Mouse (Mus musculus) heart, embryonic 10.5 days (tissue): ENCODE data around the gene Tmem35b. TPM values are rescaled to one million over a fixed set of nuclear protein-coding genes. Genes with fewer than 3 reads are reported as not detected.
"Not testable (repeated sequence)": the region's sequence is repeated elsewhere in the genome, so short reads cannot be mapped to it uniquely, and the experiment has no call there.

ENCODE experiments used
- DNase-seq: peaks from one replicate; pipeline ENCODE4 v3.0.0-alpha.2; 2017; ENCODE audit warnings: low spot score
- H3K27ac ChIP-seq: fragments of 300-500 bp; sonication (generic); 2 replicates; pipeline ENCODE4 v1.5.1; 2016; ENCODE audit warnings: mild to moderate bottlenecking
- H3K27me3 ChIP-seq: fragments of 300-500 bp; sonication (generic); 2 replicates; pipeline ENCODE4 v1.6.1; 2016; ENCODE audit warnings: mild to moderate bottlenecking; ENCODE audit not compliant: poor library complexity, insufficient read depth, severe bottlenecking
- H3K36me3 ChIP-seq: fragments of 300-500 bp; sonication (generic); 2 replicates; pipeline ENCODE4 v1.6.1; 2016; ENCODE audit warnings: mild to moderate bottlenecking, moderate library complexity
- H3K4me1 ChIP-seq: fragments of 300-500 bp; sonication (generic); 2 replicates; pipeline ENCODE4 v1.6.1; 2016; ENCODE audit warnings: mild to moderate bottlenecking
- H3K4me3 ChIP-seq: fragments of 300-500 bp; sonication (generic); 2 replicates; pipeline ENCODE4 v1.5.1; 2016; ENCODE audit warnings: mild to moderate bottlenecking, moderate library complexity
- H3K9me3 ChIP-seq: fragments of 300-500 bp; sonication (generic); 2 replicates; pipeline ENCODE4 v1.6.1; 2016; ENCODE audit warnings: mild to moderate bottlenecking, moderate library complexity
- WGBS: fragments of 180-500 bp; shearing (Covaris S2); methylation state at CpG from one replicate; pipeline ENCODE4 v1.1.7; 2016; 5-methylcytosine and 5-hydroxymethylcytosine counted together
- polyA plus RNA-seq: library from polyadenylated mRNA; unstranded; fragments of >200 nt; fragmentation: Nextera tagmentation; extraction: Ambion mirVana; gene quantifications from 2 replicates; pipeline ENCODE4 v1.2.1, GENCODE M21; 2016

Gene Tmem35b
- polyA plus RNA-seq = 16.4 and 16.5 TPM in 2 replicates

GRCm38 (mm10) chr4:127123391-127123790, at the start of gene Tmem35b:
Gene Tmem35b (plus strand): TSS chr4:127123691.
- no peak for DNase-seq
- H3K4me1 ChIP-seq = peaks cover 14% of the 10 kb centered on the region; the same call in 1 of the 2 replicates
- 90% methylated on average over 5 of the region's 5 CpGs for WGBS
- no peaks in the 10 kb centered on the region for H3K27me3 ChIP-seq
- H3K9me3 ChIP-seq = no peaks in the 10 kb centered on the region
- H3K27ac ChIP-seq = no peak within 1 kb of the TSS
- no peak within 1 kb of the TSS for H3K4me3 ChIP-seq
- H3K36me3 ChIP-seq = 0 out of 2 replicates have a peak, but pooled peaks cover 3% of the 10 kb centered on the region

- no peaks in the 10 kb centered on the region for H3K27me3 ChIP-seq
- WGBS = 58% methylated on average over 1 of the region's 1 CpGs
- no peaks in the 10 kb centered on the region for H3K36me3 ChIP-seq
- H3K27ac ChIP-seq = no peak overlapping the region
- no peaks in the 10 kb centered on the region for H3K9me3 ChIP-seq
- DNase-seq = no peak
- H3K4me1 ChIP-seq = peaks cover 6% of the 10 kb centered on the region; the same call in 1 of the 2 replicates
- no peak overlapping the region for H3K4me3 ChIP-seq
Observed at GRCm38 (mm10) chr4:127074915-127075314, 48.6 kb upstream of the Tmem35b start.

GRCm38 (mm10) chr4:127076875-127077548, 46.5 kb upstream of the Tmem35b start, which contains the start of gene Zmym6:
Gene Zmym6 (plus strand): TSS chr4:127077383.
- WGBS = under 1% methylated on average over 46 of the region's 46 CpGs
- H3K9me3 ChIP-seq = no peaks in the 10 kb centered on the region
- peak within 1 kb of the TSS; percentile 69 for H3K4me3 ChIP-seq
- H3K4me1 ChIP-seq = peaks cover 6% of the 10 kb centered on the region; the same call in 1 of the 2 replicates
- peak within 1 kb of the TSS; percentile 82 for H3K27ac ChIP-seq
- no peaks in the 10 kb centered on the region for H3K27me3 ChIP-seq
- DNase-seq = peak; percentile 97
- no peaks in the 10 kb centered on the region for H3K36me3 ChIP-seq

- Histone ChIP-seq H3K27me3 (no peaks in the 10 kb centered on the region), H3K9me3 (no peaks in the 10 kb centered on the region), H3K36me3 (no peaks in the 10 kb centered on the region), H3K4me3 (no peak overlapping the region), H3K27ac (no peak overlapping the region), H3K4me1 (peaks cover 6% of the 10 kb centered on the region; the same call in 1 of the 2 replicates)
- 35% methylated on average over 1 of the region's 1 CpGs for WGBS
- DNase-seq = no peak
Observed at GRCm38 (mm10) chr4:127080806-127081205, 42.7 kb upstream of the Tmem35b start.

- H3K4me3 ChIP-seq = no peak overlapping the region
- DNase-seq = no peak
- WGBS = 86% methylated on average over 2 of the region's 2 CpGs
- H3K27me3 ChIP-seq = no peaks in the 10 kb centered on the region
- H3K9me3 ChIP-seq = no peaks in the 10 kb centered on the region
- H3K36me3 ChIP-seq = peaks cover under 1% of the 10 kb centered on the region; the same call in 1 of the 2 replicates
- peaks cover 1% of the 10 kb centered on the region; the same call in 1 of the 2 replicates for H3K4me1 ChIP-seq
- no peak overlapping the region for H3K27ac ChIP-seq
Observed at GRCm38 (mm10) chr4:127083131-127083530, 40.4 kb upstream of the Tmem35b start.

- DNase-seq = no peak
- Histone ChIP-seq H3K4me1 (no peaks in the 10 kb centered on the region), H3K4me3 (no peak overlapping the region), H3K27me3 (no peaks in the 10 kb centered on the region), H3K27ac (no peak overlapping the region), H3K9me3 (no peaks in the 10 kb centered on the region), H3K36me3 (peaks cover 20% of the 10 kb centered on the region)
- WGBS = 85% methylated on average over 1 of the region's 1 CpGs
Observed at GRCm38 (mm10) chr4:127085761-127086160, 37.7 kb upstream of the Tmem35b start.

- DNase-seq = no peak
- Histone ChIP-seq H3K9me3 (no peaks in the 10 kb centered on the region), H3K36me3 (peaks cover 36% of the 10 kb centered on the region), H3K27ac (no peak overlapping the region), H3K4me3 (no peak overlapping the region), H3K27me3 (no peaks in the 10 kb centered on the region), H3K4me1 (no peaks in the 10 kb centered on the region)
- 85% methylated on average over 1 of the region's 1 CpGs for WGBS
Observed at GRCm38 (mm10) chr4:127091188-127091587, 32.3 kb upstream of the Tmem35b start.

GRCm38 (mm10) chr4:127095090-127095489, 28.4 kb upstream of the Tmem35b start:
- 83% methylated on average over 4 of the region's 4 CpGs for WGBS
- no peak overlapping the region for H3K27ac ChIP-seq

GRCm38 (mm10) chr4:127099552-127099951, 23.9 kb upstream of the Tmem35b start:
- not testable (repeated sequence) for H3K4me3 ChIP-seq, H3K4me1 ChIP-seq, H3K27me3 ChIP-seq, DNase-seq, H3K9me3 ChIP-seq, H3K27ac ChIP-seq
- 89% methylated on average over 1 of the region's 2 CpGs for WGBS
- peaks cover 11% of the 10 kb centered on the region; the same call in 1 of the 2 replicates for H3K36me3 ChIP-seq

More at GRCm38 (mm10) chr4:127095090-127095489, 28.4 kb upstream of the Tmem35b start:
- Histone ChIP-seq H3K27me3 (no peaks in the 10 kb centered on the region), H3K9me3 (no peaks in the 10 kb centered on the region), H3K4me3 (no peak overlapping the region), H3K4me1 (no peaks in the 10 kb centered on the region), H3K36me3 (peaks cover 21% of the 10 kb centered on the region; the same call in 1 of the 2 replicates)
- DNase-seq = no peak

GRCm38 (mm10) chr4:127107566-127107965, 15.9 kb upstream of the Tmem35b start:
- 96% methylated on average over 4 of the region's 4 CpGs for WGBS
- DNase-seq = no peak
- no peaks in the 10 kb centered on the region for H3K9me3 ChIP-seq
- no peak overlapping the region for H3K4me3 ChIP-seq
- no peaks in the 10 kb centered on the region for H3K4me1 ChIP-seq
- peaks cover 20% of the 10 kb centered on the region for H3K36me3 ChIP-seq
- no peaks in the 10 kb centered on the region for H3K27me3 ChIP-seq
- no peak overlapping the region for H3K27ac ChIP-seq

GRCm38 (mm10) chr4:127110570-127110969, 12.9 kb upstream of the Tmem35b start:
- Histone ChIP-seq H3K27me3 (no peaks in the 10 kb centered on the region), H3K4me3 (no peak overlapping the region), H3K9me3 (no peaks in the 10 kb centered on the region), H3K27ac (no peak overlapping the region), H3K4me1 (no peaks in the 10 kb centered on the region), H3K36me3 (peaks cover 26% of the 10 kb centered on the region)
- no peak for DNase-seq
- WGBS = 64% methylated on average over 4 of the region's 4 CpGs

GRCm38 (mm10) chr4:127124331-127124730, 840 bp downstream of the Tmem35b start:
- no peaks in the 10 kb centered on the region for H3K9me3 ChIP-seq
- no peak overlapping the region for H3K4me3 ChIP-seq
- no peaks in the 10 kb centered on the region for H3K27me3 ChIP-seq
- WGBS = 79% methylated on average over 1 of the region's 1 CpGs
- no peak for DNase-seq
- peaks cover 12% of the 10 kb centered on the region for H3K36me3 ChIP-seq
- no peak overlapping the region for H3K27ac ChIP-seq
- peaks cover 14% of the 10 kb centered on the region; the same call in 1 of the 2 replicates for H3K4me1 ChIP-seq

- H3K4me3 ChIP-seq = peak overlapping the region; percentile 79
- peak overlapping the region; percentile 88 for H3K27ac ChIP-seq
- WGBS = 2% methylated on average over 35 of the region's 35 CpGs
- peaks cover 13% of the 10 kb centered on the region for H3K36me3 ChIP-seq
- H3K4me1 ChIP-seq = peaks cover 14% of the 10 kb centered on the region; the same call in 1 of the 2 replicates
- DNase-seq = peak; percentile 97
- no peaks in the 10 kb centered on the region for H3K27me3 ChIP-seq
- H3K9me3 ChIP-seq = no peaks in the 10 kb centered on the region
Observed at GRCm38 (mm10) chr4:127125834-127126463, 2.5 kb downstream of the Tmem35b start.
